Mouse (Mus musculus): Measurements from ENCODE around the gene Gzmc. TPM values are rescaled to one million over a fixed set of nuclear protein-coding genes. Genes with fewer than 3 reads are reported as not detected.

Gzmc gene
- total and polyA plus RNA-seq, 3 experiments = not detected

DNA sequence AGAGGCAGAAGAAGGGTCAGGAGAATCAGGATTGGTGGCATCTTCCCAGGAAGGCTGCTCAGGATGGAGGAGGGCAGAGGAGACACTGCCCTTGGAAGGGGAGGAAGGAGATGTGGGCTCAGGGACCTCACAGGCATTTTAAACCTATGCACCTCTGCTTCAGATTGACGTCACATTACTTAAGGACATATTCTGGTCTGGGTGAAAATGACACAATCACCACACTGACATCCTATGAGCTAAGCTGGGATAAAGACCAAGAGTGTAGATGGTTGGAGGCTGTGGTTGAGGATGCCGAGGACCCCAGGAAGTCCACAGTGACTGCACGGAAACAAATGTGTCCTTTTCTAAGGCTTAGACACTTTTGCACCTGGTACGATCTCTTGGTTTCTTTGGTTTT is 23.1 kb downstream of the Gzmc start, which contains the start of gene Gzmf:
TSS of gene Gzmf (minus strand) at position 101 of the 400 bp plus-strand sequence.
- Histone ChIP-seq H3K9me3 (replicated peaks; ENCODE audit: low read length) (no peaks in the 10 kb centered on the region), H3K9ac (ENCODE audit: insufficient read depth, low read depth) (no peak within 1 kb of the TSS), H3K4me2 (ENCODE audit: insufficient read depth, low read depth, poor library complexity, severe bottlenecking) (no peak within 1 kb of the TSS), H3K36me3 (replicated peaks in 1 of 2; ENCODE audit: control insufficient read depth in 1 of 2, insufficient read depth in 1 of 2, low read length in 1 of 2) (no peaks in the 10 kb centered on the region), H3K4me3 (replicated peaks in 1 of 3; ENCODE audit: low read depth in 2 of 3, low read length in 2 of 3, poor library complexity in 1 of 3) (no peak within 1 kb of the TSS), H3K27ac (ENCODE audit: insufficient read depth, low read depth) (no peak within 1 kb of the TSS), H3K79me2 (replicated peaks; ENCODE audit: control insufficient read depth, extremely low read depth, insufficient read depth, poor library complexity, severe bottlenecking) (no peaks in the 10 kb centered on the region), H3K27me3 (replicated peaks) (peaks cover 8% of the 10 kb centered on the region), H3K4me1 (ENCODE audit: control insufficient read depth in 1 of 2, insufficient read depth in 2 of 2) (peaks cover 0 to 3% of the 10 kb centered on the region in 2 experiments; a peak in 2 of 4 replicates)
- TF ChIP-seq GABPA (IDR thresholded peaks at IDR 0.05; ENCODE audit: insufficient replicate concordance, low read depth, low read length) = no peak
- no peak for TF ChIP-seq JUN (IDR thresholded peaks at IDR 0.05; ENCODE audit: insufficient read depth, low read depth, low read length)
- TF ChIP-seq BHLHE40 (IDR thresholded peaks at IDR 0.05; ENCODE audit: low read depth, low read length) = no peak
- no peak for TF ChIP-seq MYC (IDR thresholded peaks at IDR 0.05; ENCODE audit: low read depth, low read length)
- TF ChIP-seq CHD1 (IDR thresholded peaks at IDR 0.05; ENCODE audit: low read depth, low read length) = no peak
- no peak for TF ChIP-seq POLR2A (IDR thresholded peaks at IDR 0.05; ENCODE audit: low read depth, low read length)
- TF ChIP-seq PAX5 (IDR thresholded peaks at IDR 0.05; ENCODE audit: low read length) = no peak
- no peak for TF ChIP-seq IRF4 (IDR thresholded peaks at IDR 0.05; ENCODE audit: low read depth, low read length)
- no peak for TF ChIP-seq KAT2A (IDR thresholded peaks at IDR 0.05; ENCODE audit: insufficient replicate concordance, low read length)
- no peak for TF ChIP-seq SIN3A (IDR thresholded peaks at IDR 0.05; ENCODE audit: low read length)
- no peak for TF ChIP-seq USF2 (conservative IDR thresholded peaks at IDR 0.05; ENCODE audit: low read depth, low read length)
- no peak for TF ChIP-seq MAFK (IDR thresholded peaks at IDR 0.05; ENCODE audit: insufficient replicate concordance, low read length)
- TF ChIP-seq POLR2AphosphoS2 (IDR thresholded peaks at IDR 0.05; ENCODE audit: low read depth, low read length) = no peak
- in situ Hi-C loops (cut with MboI; ENCODE audit: low pct_ligation_motif_present, low pct_unique_long_range_greater_than_20kb, low sequenced_read_pairs) (loop anchor here (25.0 kb wide), 1 partner anchor 101 kb away; no protein-coding TSS in a partner anchor), dilution Hi-C loops (cut with MboI; ENCODE audit: extremely low pct_ligation_motif_present, extremely low pct_unique_long_range_greater_than_20kb, low sequenced_read_pairs) (no loop called here)
- DNase-seq (ENCODE audit: extremely low read depth) = no peak

DNA sequence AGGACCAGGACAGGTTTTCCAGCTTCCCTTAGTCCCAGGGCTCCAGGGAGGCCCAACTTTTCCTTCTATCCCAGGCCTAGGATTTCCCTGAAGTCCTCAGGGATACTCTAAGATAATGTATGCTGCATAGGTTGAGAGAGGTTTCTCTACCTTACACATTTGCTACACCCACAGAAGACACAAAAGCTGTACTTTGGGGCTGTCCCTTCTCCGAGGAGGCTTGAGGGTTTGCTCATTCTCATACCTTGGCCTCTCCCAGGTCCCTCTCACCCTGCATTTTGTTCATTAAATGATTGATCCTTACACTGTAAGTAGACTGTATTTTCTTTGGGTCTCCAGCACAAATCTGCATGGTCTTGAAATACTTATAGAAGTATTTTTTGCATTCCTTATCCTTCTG is 28.8 kb downstream of the Gzmc start:
- Histone ChIP-seq H3K27ac (ENCODE audit: insufficient read depth, low read depth) (no peak overlapping the region), H3K4me2 (ENCODE audit: insufficient read depth, low read depth, poor library complexity, severe bottlenecking) (peak overlapping the region; percentile 3; the same call in 1 of the 2 replicates), H3K36me3 (replicated peaks in 1 of 2; ENCODE audit: control insufficient read depth in 1 of 2, insufficient read depth in 1 of 2, low read length in 1 of 2) (no peaks in the 10 kb centered on the region), H3K4me1 (ENCODE audit: control insufficient read depth in 1 of 2, insufficient read depth in 2 of 2) (peaks cover 0 to 15% of the 10 kb centered on the region in 2 experiments; a peak in 2 of 4 replicates), H3K9me3 (replicated peaks; ENCODE audit: low read length) (no peaks in the 10 kb centered on the region), H3K4me3 (replicated peaks in 1 of 3; ENCODE audit: low read depth in 2 of 3, low read length in 2 of 3, poor library complexity in 1 of 3) (no peak overlapping the region), H3K27me3 (replicated peaks) (peaks cover 19% of the 10 kb centered on the region), H3K79me2 (replicated peaks; ENCODE audit: control insufficient read depth, extremely low read depth, insufficient read depth, poor library complexity, severe bottlenecking) (no peaks in the 10 kb centered on the region), H3K9ac (ENCODE audit: insufficient read depth, low read depth) (no peak overlapping the region)
- TF ChIP-seq EP300 (IDR thresholded peaks at IDR 0.05; ENCODE audit: low read length) (peak; percentile 26; the same call in 1 of the 2 replicates), MAFK (IDR thresholded peaks at IDR 0.05; ENCODE audit: insufficient replicate concordance, low read length) (no peak), CTCF (conservative IDR thresholded peaks at IDR 0.05 in 1 of 2, IDR thresholded peaks at IDR 0.05 in 1 of 2; ENCODE audit: low read depth in 2 of 2, low read length in 2 of 2) (no peak), RCOR1 (conservative IDR thresholded peaks at IDR 0.05; ENCODE audit: low read depth, low read length) (no peak), RAD21 (IDR thresholded peaks at IDR 0.05; ENCODE audit: low read depth, low read length) (no peak), JUND (conservative IDR thresholded peaks at IDR 0.05; ENCODE audit: low read depth, low read length) (no peak), E2F4 (IDR thresholded peaks at IDR 0.05; ENCODE audit: insufficient replicate concordance, low read depth, low read length) (no peak), ZMIZ1 (IDR thresholded peaks at IDR 0.05; ENCODE audit: low read depth, low read length) (no peak), BHLHE40 (IDR thresholded peaks at IDR 0.05; ENCODE audit: low read depth, low read length) (no peak), GABPA (IDR thresholded peaks at IDR 0.05; ENCODE audit: insufficient replicate concordance, low read depth, low read length) (no peak), IRF4 (IDR thresholded peaks at IDR 0.05; ENCODE audit: low read depth, low read length) (peak; percentile 44; the same call in 1 of the 2 replicates), JUN (IDR thresholded peaks at IDR 0.05; ENCODE audit: insufficient read depth, low read depth, low read length) (no peak)
- peak; percentile 41 for DNase-seq (ENCODE audit: extremely low read depth)
- in situ Hi-C loops (cut with MboI; ENCODE audit: low pct_ligation_motif_present, low pct_unique_long_range_greater_than_20kb, low sequenced_read_pairs) (loop anchor here (25.0 kb wide), 1 partner anchor 107 kb away; no protein-coding TSS in a partner anchor), dilution Hi-C loops (cut with MboI; ENCODE audit: extremely low pct_ligation_motif_present, extremely low pct_unique_long_range_greater_than_20kb, low sequenced_read_pairs) (no loop called here)

All from CH12.LX (cell line).